Comparison of ENCODE assay signal across 14 mouse cellular contexts in the genomic region with DNA sequence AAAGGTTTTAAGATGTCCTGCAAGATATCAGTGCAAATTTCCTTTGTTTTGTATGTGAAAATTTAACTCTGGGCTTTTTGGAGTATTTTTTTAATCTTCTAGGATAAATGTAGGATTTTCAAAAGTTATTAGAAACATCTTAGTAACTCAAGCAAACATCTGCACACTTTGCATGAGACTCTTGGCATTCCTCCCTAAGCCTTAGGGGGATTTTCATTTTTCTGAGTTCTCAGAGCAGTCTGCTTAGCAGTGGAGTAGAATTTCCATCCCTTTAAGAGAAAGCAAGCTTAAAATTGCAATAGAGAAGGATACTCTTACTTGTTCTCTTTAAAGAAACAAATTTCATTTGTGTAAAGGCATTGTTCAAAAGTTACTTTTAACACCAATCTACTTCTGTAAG. TPM values are rescaled to one million over a fixed set of nuclear protein-coding genes. Genes with fewer than 3 reads are reported as not detected.
DNase-seq lines count a peak whose midpoint lies in the region; ATAC-seq and TF ChIP-seq lines count a peak whose summit lies in the region.
"Had no signal": no experiment of that assay in that cellular context is flagged by ENCODE, and none has a peak within 500 bp of the region (broad histone marks: within the 10 kb centered on the region; RNA-seq: fewer than 3 reads in every experiment).

No protein-coding gene starts in this region.

- in situ Hi-C loops in Patski (cut with MboI; ENCODE audit: low pct_unique_long_range_greater_than_20kb), result loop anchor here (5.0 to 25.0 kb wide), 2 partner anchors 61 to 176 kb away; no protein-coding TSS in a partner anchor

- no peak overlapping the region for H3K27ac ChIP-seq in kidney, embryonic 14.5 days (ENCODE audit: low read depth, low read length)
- no peak overlapping the region for H3K27ac ChIP-seq in embryonic facial prominence, embryonic 11.5 days (replicated peaks; ENCODE audit: low read depth, low read length)
- peak overlapping the region; percentile 63; the same call in 1 of the 2 replicates for H3K27ac ChIP-seq in limb, embryonic 14.5 days (replicated peaks; ENCODE audit: low read depth, low read length)
- H3K27ac ChIP-seq: forebrain, embryonic 13.5 days had no signal

- TF ChIP-seq CTCF in Patski (IDR thresholded peaks at IDR 0.05), result no peak

- H3K9ac ChIP-seq in kidney, embryonic 14.5 days (ENCODE audit: low read depth, low read length), result peak overlapping the region; percentile 23; the same call in 1 of the 2 replicates
- H3K9ac ChIP-seq in embryonic facial prominence, embryonic 11.5 days (replicated peaks; ENCODE audit: low read length), result no peak overlapping the region
- H3K9ac ChIP-seq in limb, embryonic 14.5 days (ENCODE audit: low read depth, low read length, severe bottlenecking), result peak overlapping the region; percentile 41; the same call in 1 of the 2 replicates
- H3K9ac ChIP-seq: forebrain, embryonic 13.5 days had no signal

- no peak for TF ChIP-seq POLR2A in limb, embryonic 14.5 days (IDR thresholded peaks at IDR 0.05; ENCODE audit: borderline replicate concordance, extremely low read depth, insufficient read depth, insufficient read length)

- H3K27me3 ChIP-seq in kidney, embryonic 14.5 days (ENCODE audit: control insufficient read depth, insufficient read depth, low read length), result no peaks in the 10 kb centered on the region
- no peaks in the 10 kb centered on the region for H3K27me3 ChIP-seq in Patski
- no peaks in the 10 kb centered on the region for H3K27me3 ChIP-seq in embryonic facial prominence, embryonic 11.5 days (ENCODE audit: control insufficient read depth, insufficient read depth, low read length)
- no peaks in the 10 kb centered on the region for H3K27me3 ChIP-seq in limb, embryonic 14.5 days (ENCODE audit: control insufficient read depth, insufficient read depth, low read length)
- H3K27me3 ChIP-seq: forebrain, embryonic 13.5 days had no signal

- no peaks in the 10 kb centered on the region for H3K36me3 ChIP-seq in kidney, embryonic 14.5 days (ENCODE audit: control insufficient read depth, insufficient read depth, low read length)
- no peaks in the 10 kb centered on the region for H3K36me3 ChIP-seq in embryonic facial prominence, embryonic 11.5 days (replicated peaks; ENCODE audit: control insufficient read depth, insufficient read depth, low read depth, low read length)
- 0 out of 2 replicates have a peak, but pooled peaks cover 9% of the 10 kb centered on the region for H3K36me3 ChIP-seq in limb, embryonic 14.5 days (ENCODE audit: control insufficient read depth, insufficient read depth, low read length)

- H3K4me3 ChIP-seq in kidney, embryonic 14.5 days (ENCODE audit: low read length), result peak overlapping the region; percentile 18; the same call in 1 of the 2 replicates
- H3K4me3 ChIP-seq in embryonic facial prominence, embryonic 11.5 days (ENCODE audit: low read depth, low read length), result no peak overlapping the region
- H3K4me3 ChIP-seq in limb, embryonic 14.5 days (replicated peaks; ENCODE audit: low read length), result peak overlapping the region; percentile 28
- H3K4me3 ChIP-seq: forebrain, embryonic 13.5 days had no signal

- POLR2A ChIA-PET in Patski (lab: Charles Lee), result no interaction called here

- CTCF ChIA-PET in Patski (lab: Charles Lee), result interaction anchor here (0.9 to 2.1 kb wide), 5 partner anchors 18 to 312 kb away, joined by 3 to 9 read pairs (median 3); no protein-coding TSS in a partner anchor

- H3K4me1 ChIP-seq in kidney, embryonic 14.5 days (ENCODE audit: control insufficient read depth, insufficient read depth, low read length), result no peaks in the 10 kb centered on the region
- no peaks in the 10 kb centered on the region for H3K4me1 ChIP-seq in embryonic facial prominence, embryonic 11.5 days (ENCODE audit: control insufficient read depth, insufficient read depth, low read length)
- peaks cover 24% of the 10 kb centered on the region for H3K4me1 ChIP-seq in limb, embryonic 14.5 days (ENCODE audit: control insufficient read depth, insufficient read depth, low read length)

- H3K4me2 ChIP-seq in kidney, embryonic 14.5 days (replicated peaks; ENCODE audit: low read depth, low read length), result peak overlapping the region; percentile 13; the same call in 1 of the 2 replicates
- no peak overlapping the region for H3K4me2 ChIP-seq in embryonic facial prominence, embryonic 11.5 days (ENCODE audit: low read depth, low read length)
- peak overlapping the region; percentile 42 for H3K4me2 ChIP-seq in limb, embryonic 14.5 days (replicated peaks; ENCODE audit: low read depth, low read length, severe bottlenecking)
- H3K4me2 ChIP-seq: forebrain, embryonic 13.5 days had no signal

- no peak for ATAC-seq in kidney, embryonic 14.5 days (ENCODE audit: low FRiP score, low TSS enrichment)
- ATAC-seq in Patski, result no peak
- no peak for ATAC-seq in embryonic facial prominence, embryonic 11.5 days (replicated peaks; ENCODE audit: insufficient number of reproducible peaks, low FRiP score, low TSS enrichment, low read depth)
- ATAC-seq in limb, embryonic 14.5 days (ENCODE audit: low FRiP score, low read depth), result no peak
- ATAC-seq: forebrain, embryonic 13.5 days; hindbrain, embryonic 16.5 days had no signal

- H3K9me3 ChIP-seq in kidney, embryonic 14.5 days (ENCODE audit: control insufficient read depth, low read length), result no peaks in the 10 kb centered on the region
- H3K9me3 ChIP-seq in embryonic facial prominence, embryonic 11.5 days (replicated peaks; ENCODE audit: control insufficient read depth, low read length), result no peaks in the 10 kb centered on the region
- H3K9me3 ChIP-seq in limb, embryonic 14.5 days (ENCODE audit: control insufficient read depth, low read length), result no peaks in the 10 kb centered on the region
- H3K9me3 ChIP-seq: forebrain, embryonic 13.5 days had no signal

- DNase-seq in kidney, postnatal 4 days, result no peak
- DNase-seq in Patski (ENCODE audit: low read depth, low spot score), result peak; percentile 39
- DNase-seq in embryonic facial prominence, embryonic 11.5 days (ENCODE audit: low spot score), result peak; percentile 39
- peak; percentile 83 for DNase-seq in limb, embryonic 14.5 days (ENCODE audit: low spot score)
- DNase-seq in right cerebral cortex, postnatal 14 days, result no peak
- DNase-seq in left cerebral cortex, adult 11 months (ENCODE audit: low spot score), result no peak
- DNase-seq: cerebellum, adult 9-10 months; heart, adult 11 months; kidney, postnatal 14 days; right cerebral cortex, postnatal 25 days; thymus, adult 18-20 months had no signal

RNA-seq across cellular contexts. Expression of a gene that starts 0.7 kb away (rescaled TPM):
- 67.1 and 79.6 TPM in 2 replicates for polyA plus RNA-seq in kidney, embryonic 14.5 days (2014; fragmentation: Nextera tagmentation; extraction: Ambion mirVana)
- polyA plus RNA-seq in Patski (2021), result 26.6 TPM
- 72.8 and 87.5 TPM in 2 replicates for polyA plus RNA-seq in embryonic facial prominence, embryonic 11.5 days (2014; fragmentation: Nextera tagmentation; extraction: Ambion mirVana)
- 464 and 693 TPM in 2 replicates for polyA plus RNA-seq in limb, embryonic 14.5 days (2012; rRNA removed)
- 478 and 553 TPM in 2 replicates for polyA plus RNA-seq in limb, embryonic 14.5 days (2014; fragmentation: Nextera tagmentation; extraction: Ambion mirVana)

Comparison
In these comparisons a context has a peak if more than half of its experiments do, and no peak if none do; other contexts are left out.
1. DNase-seq: peak in Patski (single experiment), embryonic facial prominence, embryonic 11.5 days (single experiment) and limb, embryonic 14.5 days (single experiment); none in kidney, postnatal 4 days (0 of 2), right cerebral cortex, postnatal 14 days (single experiment) and left cerebral cortex, adult 11 months (single experiment).